Mouse (Mus musculus) left cerebral cortex, adult 9 months (tissue): ENCODE measurements around the gene Gm5155.
"Not testable (repeated sequence)": the region's sequence is repeated elsewhere in the genome, so short reads cannot be mapped to it uniquely, and the experiment has no call there.

Source experiments
- DNase-seq, 2 experiments: peaks; one replicate each; pipeline ENCODE4 v3.0.0; 2022; ENCODE audit warnings: low spot score in 2 of 2

Gene Gm5155

DNA sequence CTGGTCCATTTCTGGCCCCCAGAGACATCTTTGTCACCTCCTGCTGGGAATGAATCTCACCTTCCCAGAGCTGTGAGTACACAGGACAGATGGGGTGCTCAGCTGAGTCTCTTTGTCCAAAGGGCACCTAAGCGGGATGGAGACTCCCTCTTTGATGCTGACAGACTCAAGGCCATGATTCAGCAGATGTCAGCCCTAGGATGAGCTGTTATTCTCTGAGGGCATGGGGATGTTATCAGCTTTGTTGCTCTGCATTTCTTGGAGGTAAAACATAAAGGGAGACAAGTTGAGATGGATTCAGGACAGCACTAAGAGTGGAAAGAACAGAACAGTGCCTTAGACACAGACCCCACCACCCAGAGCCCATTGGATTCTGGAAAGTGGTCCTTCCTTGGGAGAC is at the start of gene Gm5155:
Gm5155 (plus strand) TSS at position 301 of the 400 bp plus-strand sequence.
- DNase-seq, result no peak

DNA sequence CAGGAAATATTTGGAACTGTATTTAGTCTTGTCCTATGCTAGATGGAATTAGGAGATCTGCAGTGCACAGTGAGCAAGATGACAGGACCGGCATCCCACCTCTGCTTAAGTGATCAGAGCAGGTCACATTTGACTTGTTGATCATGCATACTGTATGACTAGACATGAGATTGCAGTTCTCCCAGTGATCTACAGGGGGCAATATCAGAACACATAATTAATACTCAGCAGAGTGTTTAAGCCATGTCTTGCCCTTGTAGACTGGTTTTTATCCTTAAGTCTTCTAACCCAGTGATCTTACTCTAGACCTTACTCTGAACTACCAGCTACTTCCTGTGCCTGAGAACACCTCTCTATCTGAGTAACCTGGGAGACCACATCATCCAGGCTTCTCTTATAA is 791 bp upstream of the Gm5155 start:
- no peak for DNase-seq

DNA sequence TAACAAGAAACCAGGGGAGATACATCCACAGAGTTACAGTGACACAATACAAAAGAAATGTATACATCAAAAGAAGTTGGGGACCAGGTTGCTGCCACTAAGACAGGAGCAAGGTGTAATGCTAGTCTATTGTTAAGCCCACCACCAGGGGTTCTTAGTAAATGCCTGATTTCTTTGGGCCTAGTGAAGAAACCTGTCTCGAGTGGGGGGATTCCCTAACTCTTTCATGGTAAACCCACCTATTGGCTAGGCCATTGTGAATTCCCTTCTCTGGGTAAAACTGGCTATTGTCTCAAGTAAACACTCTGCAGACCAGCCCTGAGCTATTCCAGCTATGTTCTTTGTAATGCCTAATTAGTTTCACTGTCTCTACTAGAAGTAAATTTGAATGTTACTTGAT is 23.8 kb downstream of the Gm5155 start:
- DNase-seq, result not testable (repeated sequence)

DNA sequence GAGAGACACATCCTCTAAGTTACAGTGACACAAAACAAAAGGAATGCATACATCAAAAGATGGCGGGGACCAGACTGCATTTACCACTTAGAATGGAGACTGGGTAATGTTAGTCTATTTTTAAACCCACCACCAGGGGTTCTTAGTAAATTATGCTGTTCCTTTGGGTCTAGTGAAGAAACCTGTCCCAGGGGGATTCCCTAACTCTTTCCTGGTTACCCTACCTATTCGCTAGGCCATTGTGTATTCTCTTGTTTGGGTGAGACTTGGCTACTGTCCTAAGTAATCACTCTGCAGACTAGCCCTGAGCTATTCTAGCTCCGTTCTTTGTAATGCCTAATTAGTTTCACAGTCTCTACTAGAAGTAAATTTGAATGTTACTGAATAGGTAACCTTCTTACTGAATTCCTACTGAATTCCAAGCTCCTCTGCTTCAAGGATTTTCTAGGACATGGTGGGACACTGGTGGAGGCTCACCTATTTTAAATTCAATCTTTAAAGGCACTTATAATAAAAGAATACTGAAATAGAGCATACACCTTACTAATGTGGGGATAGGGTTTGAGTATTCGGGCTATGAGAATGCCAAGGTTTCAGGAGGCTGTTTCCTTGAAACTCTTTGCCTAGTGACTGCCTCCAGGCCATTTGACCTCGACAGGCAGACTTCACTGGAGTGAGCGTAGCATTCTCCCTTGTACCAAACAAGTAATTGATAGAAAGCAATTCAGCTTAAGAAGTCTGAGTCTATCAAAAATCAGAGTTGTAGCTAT is 31.8 kb downstream of the Gm5155 start:
- DNase-seq, result no peak
